Mouse (Mus musculus): Measurements from ENCODE around the gene Pigc.

DNA sequence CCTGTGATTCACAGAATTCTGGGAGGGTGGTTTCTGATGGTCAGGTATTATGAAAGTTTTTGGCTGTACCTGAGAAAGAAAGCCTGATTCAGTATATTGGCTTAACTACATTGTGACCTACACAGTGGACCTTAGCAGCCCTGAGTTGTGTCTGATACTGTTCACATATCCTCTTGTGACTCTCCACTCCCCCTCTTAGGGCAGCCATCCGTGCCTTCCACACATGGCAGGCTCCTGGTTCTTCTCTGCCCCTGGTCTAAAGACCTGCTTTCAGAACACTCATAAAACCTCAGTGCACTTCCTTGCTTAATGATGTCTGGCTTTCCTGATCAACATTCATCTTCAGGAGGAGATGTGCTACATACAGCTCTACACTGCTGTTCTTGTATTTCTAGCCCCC lies 16.4 kb upstream of the Pigc start:
- TF ChIP-seq POLR2A (IDR thresholded peaks at IDR 0.05; ENCODE audit: borderline replicate concordance, low read depth, low read length) = no peak
- no peak for TF ChIP-seq CTCF (IDR thresholded peaks at IDR 0.05; ENCODE audit: low read depth, low read length)
